Mouse (Mus musculus): ENCODE data around the gene Fxyd6.

The Fxyd6 gene

DNA sequence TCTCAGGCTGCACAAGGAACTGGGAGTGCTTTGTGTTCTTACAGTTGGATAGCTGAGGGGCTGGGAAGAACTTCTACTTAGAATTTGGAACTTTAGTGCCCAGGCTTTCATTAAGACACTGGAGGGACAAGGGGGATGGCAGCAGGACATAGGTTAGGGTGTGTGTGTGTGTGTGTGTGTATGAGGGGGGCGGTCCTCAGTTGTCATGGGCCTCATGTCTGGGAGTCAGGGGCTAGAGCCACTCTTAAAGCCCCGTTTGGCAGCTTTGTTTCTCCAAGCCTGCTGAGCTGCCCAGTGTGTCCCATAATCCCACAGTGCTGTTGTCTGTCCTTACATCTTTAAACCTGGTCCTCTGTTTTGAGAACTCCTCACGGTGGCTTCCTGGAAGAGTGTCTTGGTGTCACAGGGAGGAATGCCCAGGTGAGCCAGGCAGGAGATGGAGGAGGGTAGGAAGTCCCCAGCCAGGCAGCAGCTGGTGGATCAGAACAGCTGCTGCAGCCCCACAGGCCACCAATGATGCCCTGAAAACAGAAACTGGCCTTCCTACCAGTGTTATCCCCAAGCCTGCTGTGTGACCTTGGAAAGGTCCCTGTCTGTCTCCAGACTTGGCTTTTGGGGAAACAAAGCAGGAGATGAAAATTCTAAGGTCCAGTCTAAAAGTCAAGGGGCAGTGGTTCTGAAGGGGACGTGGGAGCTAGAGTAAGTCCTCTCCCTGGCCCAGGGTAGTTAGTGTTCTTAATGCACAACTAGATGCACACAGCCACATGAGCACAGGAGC lies 42.9 kb downstream of the Fxyd6 start:
- no peak for DNase-seq

DNA sequence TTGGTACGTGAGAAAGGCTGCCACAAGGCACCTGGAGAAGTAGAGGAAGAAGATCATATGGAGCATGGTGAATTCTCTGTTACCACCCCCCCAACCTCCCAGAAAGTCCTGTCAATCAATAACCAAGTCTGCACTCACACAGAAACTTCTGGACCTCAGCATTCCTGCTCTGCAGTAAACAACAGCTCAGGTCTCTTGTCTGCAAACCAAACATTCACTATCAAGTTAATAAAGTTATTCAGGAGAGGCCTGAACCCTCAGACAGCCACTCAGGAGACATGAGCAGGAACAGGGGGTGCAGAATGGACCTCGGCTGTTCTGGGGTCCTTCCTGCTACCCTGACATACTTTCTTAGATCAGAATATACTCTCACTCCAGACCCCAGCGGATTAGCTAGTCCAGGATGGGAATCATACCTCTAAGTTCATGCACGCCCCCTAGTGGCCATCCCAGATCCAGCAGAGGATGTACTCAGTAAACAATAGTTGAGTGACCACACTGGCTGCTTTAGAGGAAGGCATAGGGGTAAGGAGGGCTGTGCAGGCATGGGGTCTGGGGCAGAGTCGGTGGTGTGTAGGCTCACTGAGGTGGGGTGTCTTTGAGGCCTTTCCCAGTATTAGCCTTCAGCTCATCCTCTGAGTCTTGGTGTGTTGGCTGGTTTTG lies 43.6 kb downstream of the Fxyd6 start:
- DNase-seq = peak; percentile 49 to 72

DNA sequence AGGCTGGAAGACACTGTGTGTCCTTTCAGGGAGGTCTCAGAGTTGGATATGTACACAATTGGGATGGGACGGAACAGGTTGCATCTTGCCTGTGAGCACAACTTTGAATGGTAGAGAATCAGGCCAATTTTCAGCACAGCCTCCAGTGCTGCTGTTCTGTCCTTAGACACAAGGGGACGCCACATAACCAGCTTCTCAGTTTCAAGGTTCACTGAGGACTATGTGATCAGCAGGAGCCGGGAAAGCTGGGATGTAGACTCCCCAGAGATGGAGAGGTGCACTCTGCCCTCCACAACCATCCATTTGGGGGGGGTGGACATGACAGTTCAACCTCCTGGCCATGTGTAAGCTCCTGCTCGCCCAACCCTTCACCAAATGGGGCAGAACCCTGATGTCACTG lies 45.9 kb downstream of the Fxyd6 start:
- peak; percentile 87 to 88 for DNase-seq

DNA sequence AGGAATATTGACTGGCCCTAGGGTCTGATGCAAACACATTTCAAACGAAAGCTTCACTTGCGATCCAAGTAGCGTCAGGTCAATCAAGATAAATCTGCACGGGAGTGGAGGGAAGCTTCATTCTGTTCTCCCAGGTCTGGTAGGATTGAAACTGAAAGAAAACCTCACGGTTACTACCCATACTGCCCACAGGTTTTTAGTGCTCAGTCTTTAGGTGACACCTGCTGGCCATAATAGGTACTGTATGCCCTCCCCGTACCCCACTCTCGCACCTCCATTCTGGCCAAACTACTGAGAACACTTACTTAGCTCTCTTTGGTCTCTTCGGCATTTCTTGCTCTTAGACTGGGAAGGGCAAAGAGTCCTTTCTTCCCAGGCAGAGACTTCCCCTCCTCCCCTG lies 47.3 kb downstream of the Fxyd6 start:
- peak; percentile 77 to 86 for DNase-seq

DNA sequence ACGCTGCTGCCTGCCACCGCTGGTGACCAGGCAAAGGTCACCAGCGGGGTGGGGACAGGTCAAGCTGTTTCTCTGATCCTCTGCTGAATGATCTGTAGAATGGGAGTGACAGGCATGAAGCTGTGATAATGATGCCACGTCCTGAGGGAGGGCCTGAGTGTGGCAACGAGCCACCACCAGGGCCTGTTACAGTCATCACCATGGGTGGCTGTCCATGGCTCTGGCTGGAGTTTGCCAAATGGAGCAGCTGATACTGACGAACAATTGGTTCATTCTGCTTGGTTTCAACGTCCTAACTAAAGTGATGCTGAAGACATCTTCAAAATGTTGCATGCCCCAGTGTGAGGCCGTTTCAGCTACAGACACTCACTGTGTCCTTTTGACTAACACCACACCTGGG lies 48.3 kb downstream of the Fxyd6 start:
- DNase-seq = peak in 1 of 2 experiments; percentile 47

DNA sequence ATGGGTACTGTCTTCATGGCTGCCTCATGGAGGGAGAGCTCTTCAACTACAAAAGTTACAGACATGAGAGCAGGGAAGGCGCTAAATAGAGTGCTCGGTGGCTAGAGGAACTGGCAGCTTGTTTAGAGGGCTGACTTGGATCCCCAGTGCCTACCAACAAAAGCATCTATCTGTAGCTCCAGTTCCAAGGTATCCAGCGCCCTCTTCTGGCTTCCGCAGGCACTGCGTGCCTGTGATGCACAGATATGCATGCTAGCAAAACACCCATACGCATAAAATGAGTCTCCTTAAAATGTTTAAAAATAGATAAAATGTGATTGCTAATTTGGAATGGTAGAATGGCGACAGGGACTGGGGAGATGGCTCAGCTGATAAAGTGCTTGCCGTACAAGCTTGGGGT lies 51.2 kb downstream of the Fxyd6 start:
- DNase-seq = peak; percentile 56 to 67

DNA sequence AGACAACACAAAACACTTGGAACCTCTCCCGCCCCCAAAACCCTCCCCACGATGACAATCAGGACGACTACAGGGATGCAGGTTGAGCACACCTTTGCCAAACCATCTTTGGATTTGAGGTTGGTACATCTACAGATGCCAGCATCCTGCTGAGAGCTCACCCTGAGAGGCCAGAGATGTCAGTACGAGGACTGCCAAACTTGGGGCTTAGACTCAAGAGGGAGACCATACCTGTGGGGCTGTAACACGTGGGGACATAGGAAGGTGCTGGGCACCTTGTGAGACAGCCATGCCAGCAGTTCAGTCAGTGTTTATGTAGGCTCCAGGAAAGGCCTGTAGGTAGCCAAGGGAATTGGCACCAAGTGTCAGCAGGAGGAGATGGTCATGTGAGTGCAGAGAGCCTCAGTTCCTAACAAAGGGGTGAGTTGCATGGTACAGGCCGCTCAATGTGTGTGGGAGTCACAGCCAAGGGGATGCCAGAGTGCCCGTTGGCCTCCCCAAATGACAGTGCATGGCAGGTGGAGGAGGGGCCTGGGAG lies 52.8 kb downstream of the Fxyd6 start:
- peak; percentile 62 for DNase-seq

DNA sequence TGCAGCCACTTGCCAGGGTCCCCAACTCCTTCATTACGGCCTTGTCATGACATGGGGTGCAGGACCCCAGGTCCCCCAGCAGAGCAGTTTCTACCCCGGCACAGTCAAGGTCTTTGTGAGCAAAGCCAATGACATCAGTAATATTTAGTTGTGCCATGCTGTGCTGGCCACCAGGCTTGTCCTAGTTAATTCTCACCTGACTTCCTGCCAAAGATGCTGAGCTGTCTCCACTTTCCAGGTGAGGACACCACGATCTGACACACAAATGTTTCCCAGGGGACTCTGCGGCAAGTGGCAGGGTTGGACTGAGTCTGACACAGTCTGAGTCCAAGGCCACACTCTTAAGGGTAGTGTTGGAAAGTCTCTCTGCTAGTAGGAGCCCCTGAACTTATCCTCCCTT lies 56.5 kb downstream of the Fxyd6 start, which contains the start of gene Dscaml1:
Dscaml1 (plus strand) TSS at position 173 of the 400 bp plus-strand sequence.
- DNase-seq = peak; percentile 75 to 77

DNA sequence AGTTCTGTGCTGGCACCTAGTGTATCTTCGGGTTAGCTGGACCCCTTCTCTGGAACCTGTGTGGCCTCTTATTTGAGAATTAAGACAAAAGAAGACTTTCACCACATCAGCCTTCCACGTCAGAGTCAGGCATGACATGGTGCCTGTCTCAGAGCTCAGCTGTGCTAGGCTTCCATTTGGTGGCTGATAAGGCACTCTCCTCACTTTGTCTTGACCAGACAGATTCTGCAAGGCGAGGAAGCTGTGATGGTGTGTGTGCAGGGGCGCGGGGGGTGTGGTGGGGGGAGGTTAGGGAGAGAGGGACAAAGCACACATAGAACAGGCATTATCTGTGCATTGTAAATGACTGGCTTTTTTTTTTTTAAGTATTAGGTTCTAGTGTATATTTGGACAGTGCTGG lies 59.4 kb downstream of the Fxyd6 start:
- DNase-seq = no peak

DNA sequence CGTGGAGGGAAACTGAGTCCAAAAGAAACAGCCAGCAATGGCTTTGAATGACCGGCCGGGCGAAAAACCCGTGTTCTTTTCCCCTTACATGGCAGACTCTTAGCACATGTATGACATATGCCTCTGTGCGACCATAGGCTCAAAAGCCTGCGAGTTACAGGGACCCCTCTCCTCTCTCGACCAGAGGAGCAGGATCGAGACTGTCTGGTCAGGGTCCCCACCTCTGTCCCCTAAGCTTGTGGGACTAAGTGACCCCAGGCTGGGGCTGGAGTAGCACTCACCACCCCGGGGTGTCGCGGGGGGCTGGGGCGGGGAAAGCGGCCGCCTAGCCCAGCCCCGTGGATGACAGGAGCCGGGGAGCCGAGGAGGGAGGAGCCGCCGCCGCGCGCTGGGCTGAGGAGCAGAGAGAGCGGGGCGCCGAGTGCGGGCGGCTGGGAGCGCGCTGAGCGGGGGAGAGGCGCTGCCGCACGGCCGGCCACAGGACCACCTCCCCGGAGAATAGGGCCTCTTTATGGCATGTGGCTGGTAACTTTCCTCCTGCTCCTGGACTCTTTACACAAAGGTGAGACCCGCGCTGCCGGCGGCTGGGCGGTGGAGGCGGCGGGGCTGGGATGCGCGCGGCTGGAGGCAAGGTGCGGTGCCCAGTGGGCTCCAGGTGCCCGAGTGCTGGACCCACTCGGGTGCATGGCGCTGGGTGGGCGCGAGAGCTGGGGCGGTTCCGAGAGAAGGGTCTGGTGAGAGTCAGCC lies 60.1 kb downstream of the Fxyd6 start:
- DNase-seq = peak; percentile 81 to 87

DNA sequence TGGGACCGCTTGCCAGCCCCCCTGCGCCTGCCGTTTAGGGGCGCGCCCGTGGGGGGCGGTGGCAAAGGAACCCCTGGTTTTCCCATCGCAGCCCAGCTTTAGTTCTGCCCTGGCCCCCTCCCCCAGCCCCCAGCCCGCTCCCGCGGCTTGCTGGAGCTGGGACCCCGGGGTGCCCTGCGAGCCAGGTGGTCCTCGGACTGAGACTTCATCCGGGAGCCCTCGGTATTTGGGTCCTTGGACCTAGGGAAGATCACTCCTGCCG lies 60.6 kb downstream of the Fxyd6 start:
- no peak for DNase-seq

DNA sequence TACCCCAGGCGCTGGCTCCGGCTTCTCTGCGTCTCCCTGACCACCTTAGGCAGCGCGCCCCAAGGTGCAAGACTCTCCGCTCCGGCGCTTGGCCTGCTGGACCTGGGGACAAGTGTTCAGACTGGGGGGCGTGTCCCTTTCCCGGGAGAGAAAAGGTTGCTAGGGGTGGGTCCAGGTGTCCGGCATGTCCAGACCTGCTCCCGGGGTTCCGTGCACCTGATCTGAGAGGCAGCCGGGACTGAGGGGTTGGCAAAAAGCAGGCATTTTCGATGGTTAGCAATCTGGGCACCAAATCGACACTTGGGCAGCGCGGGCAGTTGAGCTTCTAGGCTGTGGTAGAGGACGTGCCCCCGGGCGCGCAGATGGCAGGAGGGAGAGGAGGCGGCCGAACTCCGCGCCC lies 61.2 kb downstream of the Fxyd6 start:
- peak; percentile 69 to 72 for DNase-seq

DNA sequence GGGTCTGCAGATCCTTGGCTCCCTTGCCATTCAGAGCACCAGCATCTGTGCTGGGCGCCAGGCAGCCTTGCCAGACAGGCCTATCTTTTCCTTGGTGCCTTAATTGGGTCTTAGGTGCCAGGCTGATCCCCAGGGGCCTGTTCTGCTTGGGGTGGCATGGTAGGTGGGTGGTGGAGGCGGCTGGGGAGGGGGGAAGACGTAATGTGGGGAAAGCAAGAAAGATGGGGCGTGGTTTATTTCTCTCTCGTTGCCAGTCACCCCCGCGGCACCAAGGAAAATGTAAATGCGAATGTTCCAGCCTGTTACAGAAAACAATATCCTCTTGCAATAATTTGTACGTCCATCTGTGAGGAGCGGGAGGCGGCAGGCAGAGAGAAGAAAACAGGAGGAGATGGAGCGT lies 62.7 kb downstream of the Fxyd6 start:
- peak in 1 of 2 experiments; percentile 46 for DNase-seq

DNA sequence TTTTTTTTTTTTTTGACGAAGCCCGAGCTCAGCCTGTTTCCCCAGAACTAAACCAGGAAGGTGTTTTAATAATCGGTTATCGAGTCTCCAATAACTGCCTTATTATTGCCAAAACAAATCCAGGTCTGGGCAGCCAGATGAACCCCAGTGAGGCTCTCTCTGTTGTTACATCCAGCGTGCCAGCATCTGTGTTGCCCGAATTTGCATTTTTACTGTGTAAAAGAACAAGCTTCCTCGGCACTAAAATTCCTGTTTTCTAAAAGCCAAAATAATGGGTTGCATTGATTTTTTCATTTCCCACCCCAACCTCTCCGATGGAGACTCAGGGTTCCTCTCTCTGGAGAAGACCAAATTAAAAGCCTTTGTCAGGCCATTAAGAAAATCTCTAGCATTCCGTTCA lies 63.1 kb downstream of the Fxyd6 start:
- no peak for DNase-seq

DNA sequence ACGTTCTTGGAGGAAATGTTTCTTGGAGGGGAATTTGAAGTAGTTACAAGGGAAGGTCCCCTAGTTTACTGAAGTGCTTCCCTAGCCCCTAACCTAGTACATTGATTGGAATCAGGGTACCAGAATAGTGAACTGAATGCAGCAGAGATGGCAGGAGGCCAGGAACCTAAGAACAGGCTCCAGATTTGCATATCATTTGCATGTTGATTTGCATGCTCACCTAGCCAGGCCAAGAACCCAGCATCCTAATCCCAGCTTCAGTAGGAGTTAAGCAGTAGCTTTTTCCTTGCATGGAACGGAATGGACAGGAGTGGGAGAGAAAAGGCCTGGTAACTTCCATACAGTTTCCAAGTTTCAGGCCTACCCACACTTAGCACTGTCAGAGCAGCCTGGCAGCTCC lies 64.2 kb downstream of the Fxyd6 start:
- DNase-seq = no peak

DNA sequence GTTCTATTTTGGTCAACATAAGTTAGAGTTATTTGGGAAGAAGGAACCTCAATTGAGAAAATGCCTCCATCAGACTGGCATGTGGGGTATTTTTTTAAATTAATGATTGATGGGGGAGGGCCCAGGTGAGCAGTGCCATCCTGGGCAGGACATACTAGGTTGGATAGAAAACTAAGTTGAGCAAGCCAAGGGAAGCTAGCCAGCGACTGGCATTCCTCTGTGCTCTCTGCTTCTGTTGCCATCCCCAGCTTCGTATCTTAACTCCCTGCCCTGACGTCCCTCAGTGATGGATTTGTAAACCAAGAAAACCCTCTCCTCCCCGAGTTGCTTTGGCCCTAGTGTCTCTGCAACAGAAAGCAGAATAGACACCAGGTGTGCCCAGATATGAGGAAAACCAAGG lies 69.0 kb downstream of the Fxyd6 start:
- peak in 1 of 2 experiments; percentile 54 for DNase-seq

DNA sequence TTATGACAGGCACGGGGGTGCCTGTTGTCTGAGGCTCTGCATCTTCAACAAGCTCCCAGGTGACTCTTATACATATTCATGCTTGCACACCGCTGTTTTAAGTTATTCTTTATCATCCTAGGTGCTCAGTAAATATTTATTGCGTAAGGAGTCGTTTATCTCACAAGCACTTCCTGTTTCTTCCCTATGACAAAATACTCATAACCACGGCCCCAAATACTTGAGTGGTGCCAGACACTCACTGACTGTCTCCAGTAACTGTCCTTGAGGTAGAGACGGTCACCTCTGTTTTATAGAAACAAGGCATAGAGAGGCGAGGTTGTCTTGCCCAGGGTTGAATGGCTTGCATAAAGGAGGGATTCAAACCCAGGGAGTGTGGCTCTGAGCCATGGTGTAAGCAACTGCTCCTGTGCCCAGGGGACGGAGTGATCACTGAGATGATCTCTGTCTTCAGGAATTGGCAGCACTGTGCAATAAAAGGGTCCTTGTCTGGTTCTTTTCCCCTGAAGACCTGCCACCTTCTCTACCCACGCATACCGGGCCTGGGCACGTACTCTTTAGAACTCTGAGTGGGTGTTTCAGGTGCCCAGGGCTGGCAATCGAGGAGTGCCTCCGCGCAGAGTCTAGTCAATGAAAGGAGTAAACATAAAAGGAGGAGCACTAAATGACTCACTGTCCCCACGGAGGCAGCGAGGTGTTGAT lies 70.2 kb downstream of the Fxyd6 start:
- DNase-seq = no peak

DNA sequence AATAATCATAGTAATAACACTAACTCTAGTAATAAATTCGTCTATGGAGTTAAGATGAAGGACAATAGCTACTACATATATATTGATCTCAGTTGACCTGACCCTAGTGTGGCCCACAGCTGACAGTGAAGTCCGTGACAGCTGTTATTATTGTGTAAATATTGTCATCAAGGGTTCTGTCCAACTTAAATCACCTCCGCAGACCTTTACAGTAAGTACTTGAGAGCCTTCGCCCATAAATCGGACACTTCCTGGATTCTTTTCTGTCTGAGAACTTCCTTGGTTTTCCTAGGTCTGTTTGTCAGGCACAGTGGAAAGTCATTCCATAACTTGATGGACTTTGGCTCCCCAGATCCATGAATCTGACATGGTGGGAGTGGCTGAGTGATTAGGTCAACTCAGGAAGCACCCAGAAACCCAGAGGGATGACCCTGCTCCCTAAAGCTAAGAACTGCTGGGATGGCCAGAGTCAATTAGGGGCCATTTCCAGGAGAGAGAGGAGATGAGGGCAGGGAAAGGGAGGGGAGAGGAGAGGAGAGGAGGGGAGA lies 74.3 kb downstream of the Fxyd6 start:
- DNase-seq = no peak

Measured in cerebellum, postnatal 25 days (tissue).